Mouse (Mus musculus): Measurements from ENCODE around the gene Nxpe4.
"Not testable (repeated sequence)": the region's sequence is repeated elsewhere in the genome, so short reads cannot be mapped to it uniquely, and the experiment has no call there.

The Nxpe4 gene

DNA sequence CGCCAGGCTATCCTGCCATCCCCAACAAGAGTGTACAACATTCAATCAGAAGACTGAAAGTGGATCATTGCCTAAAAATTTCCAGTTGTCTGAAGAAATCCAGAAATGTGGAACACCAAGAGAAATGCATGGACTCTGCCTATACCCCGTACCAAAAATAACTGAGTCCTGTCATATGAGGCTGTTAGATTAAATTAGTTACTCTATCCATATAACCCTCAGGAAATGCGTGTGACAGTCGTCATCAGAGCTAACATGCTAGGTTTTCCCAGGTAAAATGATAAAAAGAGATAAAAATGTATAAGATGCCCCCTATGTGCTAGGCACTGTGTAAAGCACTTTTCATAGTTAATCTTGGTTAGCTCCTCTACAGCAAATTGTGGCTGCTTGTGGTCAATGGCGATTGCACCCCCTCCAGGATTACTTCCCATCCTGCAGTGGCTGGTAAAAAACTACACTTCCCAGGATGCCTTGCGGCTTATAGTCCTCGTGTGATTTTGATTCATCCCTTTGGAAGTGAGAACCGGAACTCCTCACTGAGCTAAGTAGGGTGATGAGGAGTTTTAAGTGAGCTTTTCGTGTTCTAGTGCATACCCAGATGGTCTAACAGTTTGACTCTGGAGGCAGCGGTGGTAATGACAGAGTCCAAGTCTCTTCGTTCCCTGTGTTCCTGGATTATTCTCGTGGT, at the start of gene Nxpe4:
TSS of gene Nxpe4 (plus strand) at position 519 of the 688 bp plus-strand sequence.
- peak; percentile 81 for DNase-seq

DNA sequence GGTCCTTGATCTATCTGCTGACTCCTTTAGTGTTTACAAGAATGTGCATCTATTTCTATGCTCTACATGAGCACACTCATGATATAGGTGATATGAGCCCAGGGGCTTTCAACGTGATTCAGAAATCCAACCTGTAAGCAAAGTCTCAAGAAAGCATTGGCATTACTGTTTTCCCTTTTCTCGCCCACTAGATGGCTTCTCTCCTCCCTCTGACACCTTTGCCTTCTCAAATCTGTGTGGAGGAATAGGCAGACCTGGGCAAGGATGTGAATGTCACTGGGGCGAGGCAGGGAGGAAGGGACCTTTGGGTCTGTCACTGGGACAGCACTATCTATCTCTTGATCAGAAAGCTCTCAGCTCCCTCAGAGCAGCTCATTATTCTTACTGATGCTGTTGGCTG, 35.0 kb upstream of the Nxpe4 start:
- DNase-seq: no peak

DNA sequence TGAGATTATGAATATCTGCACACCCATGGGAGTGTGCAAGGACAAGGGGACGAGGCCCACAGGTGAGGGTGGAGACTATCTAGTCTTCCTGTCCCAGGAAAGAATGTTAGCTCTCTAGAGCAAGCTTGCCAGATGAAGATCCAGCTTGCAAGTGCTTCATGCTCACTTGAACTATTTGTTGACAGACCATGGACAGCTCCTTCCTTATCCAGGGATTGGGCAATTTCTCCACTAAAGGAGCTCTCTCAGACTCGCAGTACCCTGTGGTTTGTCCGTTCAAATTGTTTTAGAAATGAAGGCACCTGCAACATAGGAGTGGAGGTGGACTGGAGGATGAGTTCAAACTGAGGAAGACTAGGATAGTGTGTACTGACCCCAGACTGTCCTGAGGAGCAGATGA, 24.3 kb upstream of the Nxpe4 start:
- no peak for DNase-seq

DNA sequence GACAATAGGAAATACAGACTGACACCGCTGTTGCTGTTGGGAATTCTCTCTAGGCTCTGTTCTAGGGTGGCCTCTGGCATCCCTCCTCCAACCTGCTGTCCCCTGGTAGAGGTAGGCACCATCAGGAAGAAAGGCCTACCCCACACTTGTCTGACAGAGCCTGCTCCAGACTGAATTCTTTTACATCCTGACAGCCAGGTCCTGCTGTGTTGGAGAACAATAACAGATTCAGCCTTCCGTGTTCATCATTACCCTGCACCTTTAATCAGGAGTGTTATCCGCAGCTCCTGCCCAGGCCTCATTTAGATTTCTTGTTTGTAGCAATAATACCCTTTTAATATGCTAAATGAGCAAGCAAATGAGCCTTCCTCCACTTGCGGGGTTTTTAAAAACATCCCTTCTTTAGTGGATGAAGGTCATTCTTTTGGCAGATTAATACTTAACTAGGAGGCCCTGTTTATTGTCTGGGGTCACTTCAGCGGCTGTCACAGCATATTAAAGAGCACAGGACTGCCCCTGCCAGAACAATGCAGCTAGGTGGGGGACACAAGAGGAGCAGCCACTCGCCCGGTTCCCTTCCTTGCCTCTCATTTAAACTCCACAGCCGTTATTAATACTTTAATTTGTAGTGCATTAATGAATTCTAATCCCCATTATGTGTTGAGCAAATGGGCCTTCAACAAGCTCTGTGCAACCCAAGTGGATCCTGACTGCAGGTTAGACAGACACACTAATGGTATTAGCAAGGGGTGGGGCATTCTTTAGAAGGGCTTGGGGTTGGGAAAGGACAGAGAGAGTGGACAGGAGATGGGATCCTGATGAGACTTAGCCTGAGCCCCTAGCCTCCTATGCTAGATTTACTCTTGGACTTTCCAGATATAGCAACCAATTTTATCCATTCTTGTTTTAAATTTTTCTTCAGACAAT, 21.1 kb upstream of the Nxpe4 start:
- no peak for DNase-seq

DNA sequence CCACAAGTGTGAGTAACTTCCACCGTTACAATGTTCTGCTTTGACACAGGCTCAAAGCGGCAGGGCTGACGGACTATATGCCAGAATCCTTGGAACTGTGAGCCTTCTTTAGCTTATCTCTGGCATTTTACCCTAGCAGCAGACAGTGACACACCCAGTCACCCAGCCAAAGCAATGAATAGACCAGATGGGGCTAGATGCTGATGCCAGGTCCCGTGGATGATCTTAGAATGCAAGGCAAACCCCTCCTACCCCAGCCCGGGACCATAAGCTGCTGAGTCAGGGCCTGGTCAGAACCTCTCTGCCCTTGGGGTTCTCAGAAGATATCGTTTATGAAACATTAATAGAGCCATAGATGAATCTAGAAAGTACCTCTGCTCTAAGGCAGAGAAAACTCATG, 19.2 kb upstream of the Nxpe4 start:
- no peak for DNase-seq

DNA sequence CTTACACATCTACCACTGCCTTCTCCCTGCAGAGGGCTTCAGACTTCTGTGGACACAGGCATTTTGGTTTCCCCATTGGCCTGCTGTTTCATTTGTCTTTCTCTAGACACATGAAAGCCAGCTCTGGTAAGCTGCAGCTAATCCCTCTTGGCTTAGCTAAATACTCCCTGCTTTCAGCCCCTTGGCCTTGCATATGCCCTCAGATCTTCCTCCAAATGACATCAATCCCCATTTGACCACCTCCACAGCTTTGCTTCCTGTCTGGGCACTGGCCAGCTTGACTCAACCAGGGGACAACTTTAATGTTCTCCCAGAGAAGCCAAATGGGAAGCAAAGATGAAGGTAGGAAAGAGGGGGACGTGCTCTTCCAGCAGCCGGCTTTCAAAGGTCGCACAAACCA, 15.1 kb upstream of the Nxpe4 start:
- DNase-seq: no peak

DNA sequence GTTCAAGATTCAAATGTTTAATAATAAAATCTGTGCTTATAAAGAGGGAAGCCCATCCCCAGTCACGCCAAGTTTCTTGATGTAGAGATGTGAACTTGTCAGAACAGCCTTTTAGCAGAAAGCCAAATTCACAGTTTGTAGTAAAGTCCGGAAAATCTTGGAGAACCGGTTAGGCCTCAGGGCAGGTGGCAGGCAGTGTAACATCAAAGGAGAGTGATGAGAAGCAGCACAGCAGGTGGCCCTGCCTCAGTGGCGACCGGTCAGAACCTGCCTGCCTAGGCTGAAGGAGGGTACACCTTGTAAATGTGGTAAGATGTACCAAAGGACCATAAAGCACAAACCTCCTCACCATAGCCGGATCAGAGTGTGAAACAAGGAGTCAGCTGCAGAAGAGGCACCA, 4.7 kb downstream of the Nxpe4 start:
- DNase-seq: not testable (repeated sequence)

DNA sequence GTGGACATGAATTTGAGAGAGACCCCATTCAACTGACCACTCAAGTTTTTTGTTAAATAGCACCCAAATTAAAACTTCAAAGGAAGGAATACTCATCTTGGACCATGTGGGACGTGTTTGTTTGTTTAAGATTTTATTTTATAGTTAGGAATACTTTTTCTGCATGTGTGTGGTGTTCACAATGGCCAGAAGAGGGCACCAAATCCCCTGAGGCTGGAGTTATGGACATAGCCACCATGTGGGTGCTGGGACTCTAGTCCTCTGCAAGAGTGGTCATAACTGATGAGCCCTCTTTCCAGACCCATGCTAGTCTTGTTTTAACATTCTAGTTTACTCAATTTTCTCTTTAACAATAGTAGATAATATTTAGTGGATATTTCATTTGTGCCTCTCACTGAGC, 14.9 kb downstream of the Nxpe4 start:
- no peak for DNase-seq

DNA sequence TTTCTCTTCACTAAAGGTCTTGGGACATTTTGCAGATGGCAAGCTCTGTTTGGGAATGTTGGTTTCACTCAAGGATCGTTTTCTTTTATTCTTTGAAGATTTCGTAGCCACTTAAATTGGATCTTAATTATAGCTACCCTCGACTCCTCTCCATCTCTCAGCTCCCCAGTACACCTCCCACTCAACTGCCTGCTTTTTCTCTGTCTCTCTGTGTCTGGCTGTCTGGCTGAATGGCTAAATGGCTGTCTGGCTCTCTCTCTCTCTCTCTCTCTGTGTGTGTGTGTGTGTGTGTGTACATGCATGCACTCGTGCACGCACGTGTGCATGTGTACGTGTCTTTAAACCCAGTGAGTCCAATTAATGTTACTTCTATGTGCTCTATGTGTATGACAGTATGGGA, 19.5 kb downstream of the Nxpe4 start:
- peak; percentile 10 for DNase-seq

DNA sequence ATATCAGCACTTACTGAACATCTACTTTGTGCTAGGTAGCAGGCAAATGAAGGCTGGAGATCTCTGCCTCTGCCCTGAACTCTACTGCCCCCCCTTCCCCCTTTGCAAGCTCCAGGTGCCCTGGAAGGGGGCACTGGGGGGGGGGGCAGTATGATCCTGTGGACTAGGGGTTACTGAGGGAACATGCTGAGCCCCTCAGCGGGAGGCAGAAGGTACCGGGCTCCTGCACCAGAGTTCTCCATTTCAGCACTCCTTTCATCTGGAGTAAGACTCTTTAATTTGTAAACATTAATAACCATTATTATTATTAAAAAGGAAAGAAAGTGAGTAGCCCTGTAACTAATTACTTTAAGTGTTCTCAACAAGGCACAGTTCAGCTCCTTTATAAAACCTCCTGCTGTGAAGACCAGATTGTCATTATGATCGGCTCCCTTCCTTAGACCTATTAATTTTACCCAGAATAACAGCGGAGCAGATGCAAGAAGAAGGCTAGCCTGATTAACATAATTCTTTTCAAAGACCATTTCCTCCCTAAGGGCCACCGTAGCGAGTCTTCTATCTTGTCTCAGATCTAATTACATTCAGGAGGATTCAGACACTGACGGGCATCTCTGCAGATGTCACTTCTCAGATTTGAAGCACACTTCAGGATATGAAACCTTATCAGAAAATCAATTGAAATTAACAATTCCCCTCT, 21.0 kb downstream of the Nxpe4 start:
- DNase-seq: no peak

DNA sequence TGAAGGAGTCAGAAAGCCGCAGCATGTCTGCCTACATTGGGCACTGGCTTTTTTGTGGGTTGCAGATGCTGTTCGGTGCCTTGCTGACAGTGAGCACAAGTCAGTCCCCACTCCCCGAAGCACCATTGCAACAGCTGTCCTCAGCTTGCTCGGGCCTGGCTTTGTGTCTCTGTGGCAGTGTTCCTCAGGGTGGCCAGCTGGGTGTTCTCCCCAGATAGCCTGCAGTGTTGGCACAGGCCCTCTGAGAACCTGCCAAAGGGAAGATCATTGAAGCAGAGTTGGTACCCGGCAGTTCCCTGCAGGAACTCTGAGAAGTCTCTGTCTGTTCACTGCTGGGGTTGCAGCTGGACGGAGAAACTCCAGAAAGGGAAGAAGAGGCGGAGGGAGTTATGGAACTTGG, 22.5 kb downstream of the Nxpe4 start:
- peak; percentile 21 for DNase-seq

DNA sequence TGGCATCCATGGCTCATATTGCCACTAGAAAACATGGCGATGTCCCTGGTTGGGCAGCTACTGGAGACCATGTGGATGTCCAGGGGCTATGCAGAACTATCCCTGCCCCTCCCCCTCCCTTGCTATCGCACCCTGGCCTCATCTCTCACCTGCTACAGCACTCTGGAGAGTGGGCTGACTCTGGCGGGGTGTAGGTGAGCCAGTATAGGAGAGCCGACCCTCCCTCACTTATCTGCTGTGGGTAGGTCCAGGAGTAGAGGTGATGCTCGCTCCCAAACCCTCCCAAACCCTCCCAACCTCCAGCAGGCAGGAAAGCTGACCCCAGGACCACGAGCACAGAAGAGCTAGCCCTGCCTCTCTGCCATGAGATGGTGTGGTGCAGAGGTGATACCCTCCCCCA, 27.0 kb downstream of the Nxpe4 start:
- no peak for DNase-seq

DNA sequence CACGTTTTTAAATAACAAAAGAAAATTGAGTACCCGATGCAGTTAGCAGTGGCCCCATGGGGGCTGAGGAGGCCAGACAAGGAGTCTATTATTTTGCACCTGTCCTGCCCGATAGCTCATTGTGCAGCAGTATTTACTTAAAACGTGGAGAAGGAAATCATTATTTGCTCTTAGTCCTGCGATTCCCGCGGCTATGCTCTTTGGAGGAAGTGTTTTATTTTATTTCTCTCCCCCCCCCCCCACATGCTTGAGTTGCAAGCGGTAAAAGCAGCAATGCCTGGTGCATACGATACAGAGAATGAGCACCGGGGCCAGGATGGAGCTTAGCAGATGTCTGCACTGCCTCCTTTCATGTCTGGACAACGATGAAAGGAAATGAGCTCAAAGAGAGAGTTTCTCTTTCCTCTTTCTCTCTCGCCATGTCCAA, 35.6 kb downstream of the Nxpe4 start:
- DNase-seq: no peak

DNA sequence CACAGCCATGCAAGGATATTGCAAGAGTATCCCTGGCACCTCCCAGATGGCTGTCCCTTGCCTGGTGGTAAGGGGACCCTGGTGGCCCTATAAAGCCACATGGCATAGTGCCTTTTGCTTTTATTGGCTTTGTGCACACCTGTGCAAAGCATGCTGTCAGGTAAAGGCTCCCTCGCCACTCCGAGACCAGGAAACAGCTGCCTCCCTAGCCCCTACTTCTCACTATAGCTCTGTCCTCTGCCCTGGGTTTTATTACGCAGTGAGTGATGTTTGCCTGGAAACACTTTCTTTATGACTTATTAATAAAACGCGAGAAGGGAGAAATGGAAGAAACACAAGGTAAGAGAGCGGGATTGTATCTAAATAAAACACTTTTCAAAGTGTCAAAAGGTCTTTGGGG, 49.1 kb downstream of the Nxpe4 start:
- DNase-seq: no peak

DNA sequence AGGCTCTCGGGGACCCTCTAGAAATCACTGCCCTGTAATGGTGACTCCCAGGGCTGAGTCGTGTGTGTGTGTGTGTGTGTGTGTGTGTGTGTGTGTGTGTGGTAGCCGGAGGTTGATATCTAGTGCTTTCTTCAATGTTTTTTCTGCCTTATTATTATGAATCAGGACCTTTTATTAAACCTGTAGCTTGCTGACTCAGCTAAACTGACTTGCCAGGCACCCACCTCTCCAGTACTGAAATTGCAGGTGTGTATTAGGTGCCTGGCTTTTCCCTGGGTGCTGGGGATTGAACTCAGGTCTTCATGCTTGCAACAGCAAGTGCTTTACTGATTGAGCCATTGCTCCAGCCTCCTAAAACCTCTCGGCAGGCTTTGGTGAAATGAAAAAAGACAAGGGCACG, 50.1 kb downstream of the Nxpe4 start:
- no peak for DNase-seq

DNA sequence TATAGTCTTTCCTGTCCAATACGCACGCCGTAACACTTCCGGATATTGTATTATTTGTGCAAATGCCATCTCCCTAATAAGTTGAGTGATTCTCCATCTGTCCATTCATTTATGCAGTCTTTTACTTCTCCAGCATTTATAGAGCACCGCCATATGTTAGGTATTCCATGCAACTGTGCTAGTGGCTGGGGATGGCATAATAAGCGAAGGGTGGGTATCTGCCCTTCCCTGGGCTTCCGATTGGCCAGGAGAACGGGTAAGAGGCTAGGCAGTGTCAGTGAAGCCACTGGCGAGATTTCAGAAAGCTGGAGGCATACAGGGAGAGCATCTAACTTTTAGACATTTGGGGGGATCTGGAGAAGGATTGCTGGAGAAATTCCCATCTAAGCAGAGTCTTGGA, 52.9 kb downstream of the Nxpe4 start:
- no peak for DNase-seq

DNA sequence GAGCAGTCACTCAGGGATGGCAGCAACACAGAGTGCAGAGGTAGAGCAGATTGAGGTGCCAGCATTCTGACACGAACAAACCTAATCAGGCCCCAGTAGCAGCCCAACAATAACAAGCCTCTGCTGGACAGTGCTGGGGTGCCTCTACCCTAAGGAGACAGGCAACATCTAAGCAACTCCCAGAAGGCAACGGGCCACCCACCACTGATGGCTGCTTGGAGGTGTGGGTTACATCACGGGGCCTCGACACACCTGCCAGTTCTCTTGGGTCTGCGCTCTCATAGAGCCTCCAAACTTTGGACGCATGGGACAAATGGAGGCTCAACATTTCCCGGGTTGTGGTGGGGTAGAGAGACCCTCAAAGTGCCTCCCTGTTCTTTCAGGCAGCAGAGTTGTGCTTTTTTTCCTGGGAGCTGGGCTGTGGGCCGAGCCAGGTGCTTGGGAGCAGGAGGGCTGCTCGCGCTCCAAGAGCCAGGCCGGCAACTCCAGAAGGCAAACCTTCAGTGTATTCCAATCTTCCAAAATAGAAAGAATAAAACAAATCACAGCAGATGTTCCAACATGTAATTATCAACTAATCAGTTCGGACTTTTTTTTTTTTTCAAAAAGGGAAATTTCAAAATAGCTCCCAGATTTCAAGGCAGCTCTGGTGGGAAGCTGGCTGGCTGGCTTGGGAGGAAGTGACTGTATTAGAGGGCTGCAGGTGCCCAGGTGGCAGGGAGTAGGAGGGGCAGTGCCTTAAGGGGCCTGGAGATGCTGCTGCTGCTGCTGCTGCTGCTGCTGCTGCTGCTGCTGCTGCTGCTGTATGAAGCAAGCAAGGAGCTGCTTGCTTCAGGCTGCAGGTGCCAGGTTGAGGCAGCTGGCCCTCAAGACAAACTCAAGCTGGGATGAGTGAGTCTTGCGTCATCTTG, 54.5 kb downstream of the Nxpe4 start:
- peak; percentile 36 for DNase-seq

DNA sequence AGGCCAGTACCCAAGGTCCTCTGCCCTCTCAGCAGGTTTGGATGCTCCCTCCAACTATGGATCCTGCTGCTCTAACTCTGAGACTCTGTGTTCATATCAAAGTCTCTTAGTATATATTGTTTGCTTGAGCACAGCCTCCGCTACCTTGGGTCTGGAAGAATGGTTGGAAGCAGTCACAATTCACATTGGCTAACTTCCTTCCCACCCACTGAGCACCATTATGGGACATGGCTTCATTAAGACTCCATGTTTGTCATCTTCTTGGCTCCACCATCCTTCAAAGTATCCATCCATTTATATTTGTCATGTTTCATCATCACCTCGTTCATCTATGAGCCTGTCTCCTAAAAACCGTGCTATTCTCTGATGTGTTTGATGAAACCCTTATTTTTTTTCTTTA, 68.9 kb downstream of the Nxpe4 start:
- no peak for DNase-seq

DNA sequence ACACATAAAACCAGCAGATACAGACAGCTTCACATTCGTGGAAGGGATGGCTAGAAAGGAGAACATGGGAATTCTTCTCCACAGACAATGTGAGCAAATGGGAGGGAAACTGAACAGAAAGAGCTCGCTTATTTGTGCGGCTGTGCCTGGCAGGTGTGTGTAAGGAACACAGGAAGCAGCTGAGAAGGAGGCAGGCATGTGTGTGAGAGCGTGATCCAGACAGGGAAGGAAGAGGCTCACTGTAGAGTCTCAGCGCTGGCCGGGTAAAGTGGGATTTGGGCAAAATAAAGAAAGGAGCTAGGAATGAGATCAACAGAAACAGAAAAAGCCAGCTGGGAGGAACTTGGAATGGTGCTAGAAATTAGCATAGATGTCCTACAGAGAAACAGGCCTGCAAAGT, 74.6 kb downstream of the Nxpe4 start:
- DNase-seq: peak; percentile 31

DNA sequence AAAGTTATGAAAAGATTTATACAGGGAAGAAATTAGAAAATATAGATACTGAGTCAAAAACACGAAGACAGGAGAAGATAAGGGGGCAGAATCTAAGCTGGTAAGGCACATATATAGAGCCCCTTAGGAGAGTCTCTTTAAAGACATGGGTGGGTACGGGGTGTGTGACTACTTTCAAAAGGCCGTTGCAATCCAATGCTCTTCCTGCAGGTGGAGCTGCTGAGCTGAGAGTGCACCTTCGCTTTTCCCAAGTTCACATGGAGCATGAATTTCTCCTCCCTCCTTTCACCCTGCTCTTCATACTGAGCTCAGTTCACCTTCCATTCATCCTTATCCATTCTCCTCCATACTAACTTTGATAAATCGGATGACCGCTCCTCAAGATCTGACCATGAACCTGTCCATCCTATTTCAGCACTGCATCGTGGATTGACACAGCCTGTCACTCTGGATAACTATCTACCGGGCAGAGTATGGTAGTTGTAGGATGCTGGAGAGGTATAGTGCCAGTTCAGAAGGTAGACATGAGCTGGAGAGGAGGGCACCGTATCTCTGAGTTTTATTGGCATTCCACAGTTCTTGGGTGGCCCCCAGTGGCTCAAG, 76.4 kb downstream of the Nxpe4 start:
- no peak for DNase-seq

DNA sequence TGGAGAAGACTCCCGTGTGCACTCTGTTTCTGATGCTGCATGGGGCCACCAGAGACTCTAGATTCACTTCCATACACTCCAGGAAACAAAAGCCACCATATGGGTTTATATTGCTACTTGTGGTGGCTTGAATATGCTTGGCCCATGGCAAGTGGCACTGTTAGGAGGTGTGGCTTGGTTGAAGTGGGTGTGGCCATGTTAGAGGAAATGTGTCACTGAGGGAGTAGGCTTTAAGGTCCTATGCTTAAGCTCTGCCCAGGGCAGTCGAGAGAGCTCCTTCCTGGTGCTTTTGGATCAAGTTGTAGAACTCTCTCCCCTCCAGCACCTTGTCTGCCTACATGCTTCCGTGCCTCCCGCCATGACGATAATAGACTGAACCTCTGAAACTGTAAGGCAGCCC, 77.6 kb downstream of the Nxpe4 start:
- DNase-seq: no peak

DNA sequence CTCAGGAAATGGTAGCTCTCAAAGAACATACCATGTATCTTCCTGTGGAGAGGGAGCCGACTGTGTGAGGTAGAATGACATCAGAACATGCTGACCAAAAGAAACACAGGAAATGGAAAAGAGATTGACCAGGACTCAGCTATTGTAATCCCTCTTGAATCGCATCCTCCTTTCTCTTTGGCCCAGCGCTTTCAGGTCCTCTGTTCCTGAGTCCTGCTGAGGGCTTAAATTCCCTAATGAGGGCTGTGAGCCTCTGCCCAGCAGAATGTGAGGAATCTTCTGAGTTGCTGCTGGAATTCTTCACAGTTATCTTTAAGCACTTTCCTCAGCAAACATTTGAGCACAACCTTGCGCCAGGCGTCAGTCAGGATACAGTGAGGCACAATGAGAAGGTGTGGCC, 78.6 kb downstream of the Nxpe4 start:
- no peak for DNase-seq

Data from right cerebral cortex, postnatal 25 days (tissue).